Mouse (Mus musculus) hindlimb bud, embryonic 11.5 days (tissue): Measurements from ENCODE around the gene Car14.
A peak's percentile ranks its signal among the peaks of the same experiment; 100 is the strongest.

ENCODE experiments used
- DNase-seq: peaks from one replicate; pipeline ENCODE4 v3.0.0-alpha.2; 2012; ENCODE audit warnings: low read depth, low spot score; ENCODE audit errors: extremely low spot score

Gene Car14

DNA sequence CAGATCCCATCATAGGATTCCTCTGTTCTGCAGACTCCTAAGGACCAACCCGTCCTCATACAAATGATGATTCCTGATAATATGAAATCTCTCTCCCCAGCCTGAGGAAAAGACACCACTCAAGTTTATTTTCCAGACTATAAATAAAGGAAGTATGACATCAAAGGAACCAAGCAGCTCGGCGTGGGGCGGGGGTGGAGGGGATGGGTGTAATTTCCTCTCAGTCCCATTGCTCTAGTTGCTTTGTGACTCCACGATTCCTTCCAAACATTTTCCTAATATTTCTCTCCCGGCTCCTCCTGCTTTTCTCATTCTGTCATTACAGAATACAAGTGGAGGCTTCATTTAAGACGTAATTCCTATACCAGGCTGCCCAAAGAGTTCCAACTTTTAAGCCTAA, 11.4 kb downstream of the Car14 start:
- DNase-seq = no peak

DNA sequence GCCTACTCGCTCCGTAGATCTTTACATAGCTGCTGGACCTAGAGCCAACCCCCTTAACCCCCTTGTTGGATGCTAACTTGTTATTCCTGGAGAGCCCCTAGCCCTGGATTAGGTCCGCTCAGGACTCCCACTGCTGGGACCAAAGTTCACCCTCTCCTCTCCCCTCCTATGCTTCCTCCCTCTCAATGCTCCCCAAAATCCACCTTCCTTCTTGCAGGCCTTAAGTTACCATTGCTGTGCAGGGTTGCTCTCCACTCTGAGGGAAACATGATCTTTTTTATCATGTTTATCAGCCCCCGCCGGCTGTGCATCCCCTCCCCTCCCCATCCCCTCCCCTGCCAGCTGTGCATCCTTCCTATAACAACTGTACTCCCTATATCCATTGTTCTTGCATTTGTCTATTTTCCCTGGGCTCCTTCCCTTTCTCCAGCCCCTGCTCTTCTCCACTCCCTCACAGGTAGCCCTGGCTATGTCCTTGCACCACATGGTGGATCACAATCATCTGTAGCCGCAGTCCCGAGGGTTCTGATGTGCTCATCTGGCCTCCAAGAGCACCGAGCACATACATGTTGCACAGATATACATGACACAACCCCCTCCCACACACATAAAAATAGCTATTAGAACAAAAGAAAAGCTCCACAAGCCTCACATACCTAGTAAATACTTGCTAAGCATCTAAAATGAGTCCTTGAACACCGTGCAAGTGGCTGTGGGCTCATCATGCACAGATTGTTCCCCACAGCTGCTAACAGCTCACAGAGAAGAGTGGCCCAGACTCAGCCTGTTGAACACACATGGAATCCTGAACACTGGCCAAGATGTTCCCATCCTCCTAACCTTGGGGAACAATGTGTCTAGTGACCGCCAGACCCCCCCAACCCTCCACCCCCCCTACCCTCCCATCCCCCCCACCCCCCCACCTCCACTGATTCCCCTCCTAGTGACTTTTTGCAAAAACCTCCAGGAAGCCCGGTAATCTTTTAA, 12.1 kb downstream of the Car14 start:
- DNase-seq = no peak

DNA sequence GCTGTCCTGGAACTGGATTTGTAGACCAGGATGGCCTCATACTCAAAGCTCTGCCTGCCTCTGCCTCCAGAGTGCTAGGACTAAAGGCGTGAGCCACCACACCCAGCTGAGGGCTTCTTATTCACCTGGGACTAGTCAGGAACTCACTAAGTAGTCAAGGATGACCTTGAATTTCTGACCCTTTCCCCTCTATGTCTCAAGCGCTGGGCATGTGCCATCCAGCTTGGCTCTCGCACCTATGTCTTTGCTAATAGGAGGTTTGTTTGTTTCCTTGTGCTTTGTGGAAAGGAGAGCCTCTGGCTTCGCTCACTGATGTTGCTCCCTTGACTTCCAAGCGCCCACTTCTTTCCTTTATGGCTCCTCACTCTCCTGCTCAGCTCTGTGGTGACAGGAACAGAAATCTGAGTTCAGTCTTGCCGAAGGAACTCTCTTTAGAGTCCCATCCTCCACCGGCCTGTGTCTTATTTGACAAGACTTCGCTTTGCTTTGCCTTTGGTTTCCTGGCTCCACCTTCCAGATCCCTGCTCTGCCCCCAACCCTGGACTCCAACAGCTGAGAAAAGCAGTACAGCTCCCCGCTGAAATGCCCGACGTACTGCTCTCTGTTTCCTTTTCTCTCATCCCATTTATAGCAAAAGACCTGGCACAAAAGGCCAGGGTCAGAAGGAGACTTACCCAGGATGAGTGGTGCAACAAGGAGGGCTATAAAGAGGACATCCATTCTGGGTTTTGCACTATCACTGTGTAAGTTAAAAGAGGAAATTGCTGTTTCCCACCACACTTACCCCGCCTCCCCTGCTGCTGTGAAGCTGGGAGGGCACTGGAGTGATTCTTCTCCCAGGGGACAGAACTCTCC, 13.1 kb downstream of the Car14 start, which contains the start of gene BC028528:
BC028528 (minus strand) TSS at position 795 of the 855 bp plus-strand sequence.
- no peak for DNase-seq

DNA sequence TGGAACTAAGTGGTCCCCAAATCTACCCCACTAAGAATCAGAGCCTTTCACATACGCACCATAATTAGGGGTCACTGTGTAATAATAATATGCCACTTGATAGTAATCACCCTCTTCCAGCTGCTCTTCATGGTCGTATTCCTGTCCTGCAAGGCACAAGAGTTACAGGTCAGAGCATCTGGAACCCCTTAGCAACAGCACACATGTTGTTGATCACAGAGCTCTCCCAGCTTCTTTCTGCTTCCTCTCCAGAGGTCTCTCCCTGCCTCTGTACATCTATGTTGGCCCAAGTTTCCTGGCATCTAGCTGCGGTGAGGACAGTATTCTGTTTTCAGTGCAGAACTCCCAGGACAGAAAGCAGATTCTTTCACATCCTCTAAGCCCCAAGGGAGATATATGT, 14.8 kb downstream of the Car14 start:
- DNase-seq = no peak

DNA sequence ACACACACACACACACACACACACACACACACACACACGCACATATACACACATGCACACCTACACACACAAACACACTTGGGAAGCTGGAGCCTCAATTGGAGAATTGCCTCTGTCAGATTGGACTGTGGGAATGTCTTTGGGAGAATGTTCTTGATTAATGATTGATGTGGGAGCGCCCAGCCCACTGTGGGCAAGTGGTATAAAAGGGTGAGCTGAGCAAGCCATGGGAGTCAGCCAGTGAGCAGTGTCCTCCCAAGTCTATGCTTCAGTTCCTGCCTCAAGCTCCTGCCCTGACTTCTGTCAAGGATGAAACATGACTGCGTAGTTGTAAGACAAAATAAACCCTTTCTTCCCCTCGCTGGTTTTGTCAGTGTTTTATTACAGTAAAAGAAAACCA, 16.9 kb downstream of the Car14 start:
- DNase-seq = no peak

DNA sequence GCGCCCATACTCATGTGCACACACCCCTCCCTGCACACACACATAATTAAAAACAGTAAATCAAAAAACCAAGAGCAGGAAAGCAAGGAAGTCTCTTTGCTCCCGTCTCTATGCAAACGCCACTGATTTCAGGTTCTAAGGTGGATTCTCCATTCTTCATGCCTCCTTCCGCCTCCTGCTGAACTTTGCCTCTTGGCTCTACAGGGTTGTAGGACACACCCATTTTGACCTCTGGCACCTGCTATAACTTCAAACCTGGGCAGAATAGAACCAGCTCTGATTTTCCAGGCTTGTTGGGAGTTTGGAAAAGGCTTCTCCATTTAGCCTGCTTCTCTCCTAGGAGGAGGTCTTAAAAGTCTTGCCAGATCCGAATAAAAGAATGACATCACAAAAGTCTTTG, 20.1 kb downstream of the Car14 start:
- DNase-seq = no peak

DNA sequence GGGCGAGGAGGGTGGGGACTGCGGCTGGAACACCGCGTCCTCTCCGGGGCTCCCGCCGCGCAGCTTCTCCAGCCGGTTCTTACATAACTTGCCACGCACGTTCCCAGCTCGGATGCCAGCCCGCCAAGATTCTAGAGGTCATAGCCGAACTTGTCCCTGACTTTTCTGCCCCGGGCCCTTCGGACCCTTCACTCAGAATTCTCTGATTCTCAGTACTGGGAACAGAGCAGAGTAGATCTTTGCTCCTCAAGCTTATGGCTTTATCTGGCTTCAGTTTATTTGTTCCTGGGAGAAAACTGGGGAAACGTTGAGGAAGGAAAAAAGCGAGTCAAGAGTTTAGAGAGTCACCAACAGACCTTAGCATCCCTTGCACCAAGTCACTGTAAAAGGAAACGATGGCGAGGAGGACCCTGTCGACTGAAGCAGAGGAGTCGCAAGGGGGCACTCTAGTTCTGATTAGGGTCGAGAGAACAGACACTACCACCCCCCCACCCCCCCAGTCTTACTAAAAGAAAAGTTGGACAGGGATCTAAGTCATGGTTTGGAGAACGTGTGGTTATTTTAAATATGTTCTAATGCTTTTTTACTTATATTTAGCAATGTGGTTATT, 21.6 kb downstream of the Car14 start:
- no peak for DNase-seq

DNA sequence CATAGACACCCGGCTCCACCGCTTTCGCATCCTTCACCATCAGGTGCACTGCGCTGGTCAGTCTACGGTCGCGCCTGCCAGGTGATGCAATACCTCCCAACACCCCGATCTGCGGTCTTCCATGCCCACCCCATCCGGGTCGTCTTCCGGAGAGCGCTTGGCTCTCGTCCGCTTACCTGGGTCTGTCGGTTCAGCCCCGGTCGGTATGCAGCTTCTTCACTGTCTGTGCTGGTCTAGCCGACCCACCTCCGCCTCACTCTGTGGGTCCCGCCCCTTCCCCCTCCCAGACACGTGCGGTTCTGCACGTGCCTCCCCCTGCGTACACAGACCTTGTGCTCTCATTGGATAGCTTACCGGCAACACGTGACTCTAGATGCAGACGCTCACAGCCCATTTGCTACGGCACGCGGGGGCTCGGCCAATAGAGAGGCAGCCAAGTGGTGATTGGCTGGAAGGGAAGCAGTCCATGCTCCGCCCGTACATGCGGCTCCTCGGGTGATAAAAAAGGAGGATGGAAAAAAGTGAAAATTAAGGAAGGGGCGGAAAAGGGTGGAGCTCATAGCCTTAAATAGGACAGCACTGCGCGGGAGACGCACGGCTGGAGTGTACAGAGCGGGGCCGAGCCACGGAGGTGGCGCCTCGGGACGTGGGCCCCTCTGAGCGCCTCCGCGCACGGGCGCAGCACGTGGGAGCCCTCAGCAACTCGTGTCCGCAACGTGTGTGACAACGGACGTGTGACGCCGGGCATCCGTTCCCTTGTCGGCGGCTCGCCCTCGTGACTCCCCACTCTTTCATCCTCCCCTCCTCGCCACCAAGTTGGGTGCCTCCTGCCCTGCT, 22.3 kb downstream of the Car14 start, which contains the start of gene Ciart:
Ciart (minus strand) TSS at position 273 of the 837 bp plus-strand sequence.
- DNase-seq = no peak

DNA sequence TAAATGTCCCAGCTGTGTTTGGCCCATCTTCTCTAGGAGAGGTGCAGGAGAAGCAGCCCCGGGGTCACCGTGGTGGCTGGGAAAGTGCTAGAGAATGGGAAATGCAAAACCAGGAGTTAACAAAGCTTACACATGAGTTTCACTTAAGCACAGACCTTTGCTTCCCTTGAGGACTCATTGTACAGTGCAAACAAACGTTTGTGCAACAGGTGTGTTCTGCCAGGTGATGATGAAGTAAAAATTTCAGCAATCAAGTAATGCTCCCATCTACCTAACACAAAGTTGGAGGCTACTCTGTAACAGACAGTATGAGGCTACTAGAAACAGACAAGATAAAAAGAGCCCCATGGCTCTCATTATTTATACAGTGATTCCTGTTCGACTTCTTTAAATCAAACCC, 25.4 kb downstream of the Car14 start:
- DNase-seq = no peak

DNA sequence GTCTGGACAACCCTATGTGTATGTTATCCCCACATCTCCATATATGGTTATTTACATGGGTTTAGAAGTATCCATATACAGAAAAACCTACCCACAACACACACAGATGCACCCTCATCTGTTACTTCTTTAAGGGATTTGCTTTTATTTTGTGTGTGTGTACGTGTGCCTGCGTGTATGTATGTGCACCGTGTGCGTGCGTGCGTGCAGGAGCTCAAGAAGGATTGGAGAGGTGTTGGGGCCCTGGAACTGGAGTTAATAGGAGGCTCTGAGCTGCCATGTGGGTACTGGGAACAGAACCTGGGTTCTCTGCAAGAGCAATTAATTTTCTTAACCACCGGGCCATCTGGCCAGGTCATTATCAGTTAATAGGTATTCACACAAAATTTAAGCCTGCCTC, 32.4 kb downstream of the Car14 start:
- no peak for DNase-seq

DNA sequence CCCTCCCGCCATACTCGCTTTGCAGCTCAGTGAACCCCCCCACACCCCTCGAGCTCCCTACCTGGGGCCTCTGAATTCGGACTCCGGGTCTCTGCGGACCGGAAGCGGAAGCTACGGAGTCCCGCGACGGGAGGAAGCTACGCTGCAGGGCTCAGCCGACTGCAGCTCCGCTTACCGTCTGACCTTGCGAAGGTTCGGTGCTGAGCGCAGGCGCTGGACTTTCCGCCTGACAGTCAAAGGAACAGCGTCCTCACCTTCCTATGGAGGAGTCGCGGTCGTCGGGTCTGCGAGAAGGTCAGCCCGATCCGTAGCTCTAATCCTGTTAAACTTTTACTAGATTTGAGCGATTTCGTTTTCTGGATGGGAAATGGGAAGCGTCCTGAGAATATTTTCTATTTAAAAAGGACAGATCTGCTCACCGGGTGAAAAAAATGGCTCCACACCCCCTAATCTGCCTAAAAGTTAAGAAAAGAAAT, 33.1 kb downstream of the Car14 start, which contains the start of gene Mrps21:
Mrps21 (minus strand) TSS at position 128 of the 476 bp plus-strand sequence.
- DNase-seq = no peak

DNA sequence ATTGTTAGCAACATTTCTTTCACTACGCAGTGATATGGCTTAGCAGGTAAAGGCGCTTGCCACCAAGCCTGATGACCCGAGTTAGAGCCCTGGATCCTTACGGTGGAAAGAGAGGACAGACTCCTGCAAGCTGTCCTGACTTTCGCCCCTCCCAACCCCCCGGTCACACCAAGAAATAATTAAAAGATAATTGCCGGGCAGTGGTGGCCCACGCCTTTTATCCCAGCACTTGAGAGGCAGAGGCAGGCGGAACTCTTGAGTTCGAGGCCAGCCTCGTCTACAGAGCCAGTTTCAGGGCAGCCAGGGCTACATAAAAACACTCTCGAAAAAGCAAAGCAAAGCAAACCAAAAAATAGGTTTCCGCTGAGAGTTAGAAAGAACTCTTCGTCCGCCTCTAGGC, 33.5 kb downstream of the Car14 start:
- no peak for DNase-seq

DNA sequence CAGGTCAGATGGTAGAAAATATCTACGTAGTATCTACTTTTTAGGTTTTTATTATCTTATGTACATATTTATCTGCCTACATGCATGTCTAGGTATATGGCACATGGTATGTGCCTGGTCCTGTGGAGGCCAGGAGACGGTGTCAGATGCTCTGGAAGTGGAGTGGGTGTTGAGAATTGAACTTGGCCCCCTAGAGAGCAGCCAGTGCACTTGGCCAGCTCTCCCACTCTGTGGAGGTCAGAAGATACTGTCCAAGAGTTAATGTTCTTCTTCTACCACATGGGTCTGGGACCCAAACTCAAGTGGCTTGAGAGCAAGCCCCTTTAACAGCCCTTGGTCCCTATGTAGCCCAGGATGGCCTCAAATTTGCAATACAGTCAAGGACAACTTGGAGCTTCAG, 37.1 kb downstream of the Car14 start:
- no peak for DNase-seq

DNA sequence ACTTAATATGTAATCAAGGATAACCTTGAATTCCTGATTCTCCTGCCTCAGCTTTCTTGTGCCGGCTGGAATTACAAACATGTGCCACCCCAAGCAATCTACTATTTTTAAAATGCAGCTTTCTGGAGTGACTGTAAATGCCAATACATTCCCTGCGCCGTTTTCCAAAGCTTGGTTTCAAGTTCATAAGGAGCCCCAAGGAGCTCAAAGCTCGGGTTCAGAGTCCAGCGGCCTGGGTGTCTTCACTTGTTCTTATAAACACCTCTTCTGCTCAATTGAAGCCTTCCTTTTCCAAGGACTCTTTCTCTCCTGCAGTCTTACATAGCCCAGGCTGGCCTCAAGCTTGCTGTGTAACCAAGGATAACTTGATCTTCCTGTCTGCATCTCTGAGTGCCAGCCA, 38.4 kb downstream of the Car14 start:
- DNase-seq = no peak

DNA sequence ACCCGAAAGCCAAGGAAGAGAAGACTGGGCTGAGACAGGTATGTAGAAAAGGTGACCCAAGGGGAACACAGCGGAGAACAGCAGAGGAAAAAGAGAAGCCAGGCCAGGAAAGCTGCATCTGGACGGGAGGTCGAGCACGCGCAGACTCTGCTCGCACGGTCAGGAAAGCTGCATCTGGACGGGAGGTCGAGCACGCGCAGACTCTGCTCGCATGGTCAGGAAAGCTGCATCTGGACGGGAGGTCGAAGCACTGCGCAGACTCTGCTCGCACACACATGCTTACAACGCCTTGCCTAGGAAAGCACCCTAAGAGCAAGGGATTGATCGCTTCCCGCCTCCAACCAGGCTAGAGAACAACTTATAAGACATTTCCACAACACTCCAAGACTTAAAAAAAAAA, 38.9 kb downstream of the Car14 start:
- DNase-seq = no peak

DNA sequence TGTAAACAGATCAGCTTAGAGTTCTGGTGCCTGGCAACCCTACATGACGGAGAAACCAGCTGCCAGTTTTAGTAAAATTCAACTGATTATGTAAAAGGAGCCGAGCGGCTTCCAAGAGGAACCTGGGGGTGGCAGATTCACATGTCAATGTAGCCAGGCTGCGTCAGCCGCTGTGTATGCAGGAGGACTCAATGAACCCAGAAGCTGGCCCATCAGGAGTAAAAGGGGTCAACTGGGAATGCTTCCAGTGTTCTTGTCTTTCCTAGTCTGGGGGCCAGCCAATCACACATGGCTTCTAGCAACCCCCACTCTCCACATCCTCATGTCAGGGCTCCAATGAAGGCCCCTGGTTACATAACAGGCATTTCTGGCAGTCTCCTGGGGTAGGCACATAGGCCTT, 39.4 kb downstream of the Car14 start:
- DNase-seq = no peak

DNA sequence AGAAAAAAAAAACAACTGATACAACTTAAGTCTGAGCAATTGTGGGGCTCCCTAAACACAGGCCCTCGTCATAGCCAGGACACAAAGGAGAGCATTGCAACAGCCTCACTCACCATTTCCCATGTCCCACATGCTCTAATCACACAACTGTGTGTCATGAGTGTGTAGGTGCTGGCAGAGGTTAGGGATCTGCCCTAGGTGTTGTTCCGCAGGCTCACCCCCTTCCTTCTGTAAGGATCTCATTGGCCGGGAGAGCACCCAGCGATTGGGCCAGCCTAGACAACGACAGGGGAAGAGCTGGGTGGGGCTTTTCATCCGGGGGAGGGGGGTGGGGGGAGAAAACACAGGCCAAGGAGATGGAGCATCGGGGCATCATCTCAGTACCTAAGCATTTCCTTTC, 40.9 kb downstream of the Car14 start:
- DNase-seq = no peak

DNA sequence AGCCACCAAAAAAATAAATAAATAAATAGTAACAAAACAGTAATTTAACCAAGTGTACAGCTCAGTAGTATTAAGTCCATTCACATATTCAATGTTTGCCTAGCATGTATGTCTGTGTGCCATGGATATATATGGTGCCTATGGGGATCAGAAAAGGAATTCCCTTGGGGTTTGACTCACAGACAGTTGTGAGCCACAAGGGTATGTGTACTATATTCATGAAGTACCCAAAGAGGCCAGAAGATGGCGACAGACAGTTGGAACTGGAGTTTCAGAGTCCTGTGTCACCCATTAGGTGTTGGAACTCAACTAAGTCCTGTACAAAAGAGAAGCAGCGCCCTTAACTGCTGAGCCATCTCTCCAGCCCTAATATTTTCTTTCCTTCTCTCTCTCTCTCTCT, 42.7 kb downstream of the Car14 start:
- peak; percentile 92 for DNase-seq

DNA sequence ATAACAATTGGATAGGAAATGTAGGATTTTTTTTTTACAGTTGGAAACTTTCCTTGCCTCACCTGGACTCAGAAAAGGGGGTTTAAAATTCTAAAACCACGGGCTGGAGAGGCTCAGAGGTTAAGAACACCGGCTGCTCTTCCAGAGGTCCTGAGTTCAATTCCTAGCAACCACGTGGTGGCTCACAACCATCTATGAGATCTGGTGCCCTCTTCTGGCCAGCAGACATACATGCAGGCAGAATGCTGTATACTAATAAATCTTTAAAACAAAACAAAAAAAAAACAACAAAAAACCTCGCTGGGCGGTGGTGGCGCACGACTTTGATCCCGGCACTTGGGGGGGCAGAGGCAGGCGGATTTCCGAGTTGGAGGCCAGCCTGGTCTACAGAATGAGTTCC, 43.3 kb downstream of the Car14 start:
- no peak for DNase-seq

DNA sequence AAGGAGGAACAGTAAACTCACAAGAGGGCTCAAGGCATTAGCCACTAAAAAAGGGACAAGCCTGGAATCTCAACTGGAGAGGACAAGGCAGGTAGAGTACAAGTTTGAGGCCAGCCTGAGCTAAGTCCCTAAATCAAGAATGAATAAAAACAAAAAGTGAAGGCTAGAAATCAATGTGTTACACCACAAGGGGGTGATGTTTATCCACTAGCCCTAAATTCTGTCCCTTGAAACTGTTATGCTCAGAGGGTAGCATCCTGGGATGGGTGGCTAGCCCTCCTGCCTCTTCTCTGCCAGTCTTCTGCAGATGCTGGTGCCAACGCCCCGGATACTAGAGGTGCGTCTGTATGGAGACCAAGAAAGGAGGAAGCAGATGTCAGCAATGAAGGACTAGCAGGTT, 44.2 kb downstream of the Car14 start:
- DNase-seq = no peak
